Mouse (Mus musculus) intestine, embryonic 16.5 days (tissue): ENCODE measurements around the gene Susd4. TPM values are rescaled to one million over a fixed set of nuclear protein-coding genes. Genes with fewer than 3 reads are reported as not detected.
A peak's percentile ranks its signal among the peaks of the same experiment; 100 is the strongest.

ENCODE experiments used
- ATAC-seq: fragments of 200-750 bp; cut with Nextera tagmentation; 2 replicates; pipeline ENCODE4 v1.8.0; 2017; ENCODE audit warnings: moderate TSS enrichment, moderate library complexity
- H3K27ac ChIP-seq: fragments of 300-500 bp; sonication (generic); 2 replicates; pipeline ENCODE4 v1.5.1; 2014; ENCODE audit warnings: mild to moderate bottlenecking, low read length
- H3K27me3 ChIP-seq: fragments of 300-500 bp; sonication (generic); replicated peaks from 2 replicates; pipeline ENCODE4 v1.6.1; 2014; ENCODE audit warnings: low read length, control low read depth, mixed read lengths; ENCODE audit not compliant: control insufficient read depth, insufficient read depth
- H3K36me3 ChIP-seq: fragments of 300-500 bp; sonication (generic); 2 replicates; pipeline ENCODE4 v1.6.1; 2014; ENCODE audit warnings: low read length, control low read depth; ENCODE audit not compliant: control insufficient read depth, insufficient read depth
- H3K4me1 ChIP-seq: fragments of 300-500 bp; sonication (generic); 2 replicates; pipeline ENCODE4 v1.6.1; 2014; ENCODE audit warnings: low read length, control low read depth, mixed read lengths; ENCODE audit not compliant: control insufficient read depth, insufficient read depth
- H3K4me2 ChIP-seq: fragments of 300-500 bp; sonication (generic); 2 replicates; pipeline ENCODE4 v1.6.1; 2014; ENCODE audit warnings: low read depth, low read length, control low read depth
- H3K4me3 ChIP-seq: fragments of 300-500 bp; sonication (generic); 2 replicates; pipeline ENCODE4 v1.5.1; 2014; ENCODE audit warnings: mild to moderate bottlenecking, low read length
- H3K9ac ChIP-seq: fragments of 300-500 bp; sonication (generic); 2 replicates; pipeline ENCODE4 v1.6.1; 2014; ENCODE audit warnings: low read depth, low read length
- H3K9me3 ChIP-seq: fragments of 300-500 bp; sonication (generic); 2 replicates; pipeline ENCODE4 v1.6.1; 2016; ENCODE audit warnings: low read length, control low read depth; ENCODE audit not compliant: control insufficient read depth
- WGBS: fragments of 180-500 bp; shearing (Covaris S2); extraction: QIAGEN DNeasy Blood & Tissue Kit; methylation state at CpG from one replicate; pipeline ENCODE4 v1.1.7; 2014; 5-methylcytosine and 5-hydroxymethylcytosine counted together
- polyA plus RNA-seq: library from polyadenylated mRNA; unstranded; fragments of >200 nt; fragmentation: Nextera tagmentation; extraction: Ambion mirVana; gene quantifications from 2 replicates; pipeline ENCODE4 v1.2.1, GENCODE M21; 2015

Susd4 gene
- polyA plus RNA-seq, 1 experiment from 2014 or later: 12.3 TPM

DNA sequence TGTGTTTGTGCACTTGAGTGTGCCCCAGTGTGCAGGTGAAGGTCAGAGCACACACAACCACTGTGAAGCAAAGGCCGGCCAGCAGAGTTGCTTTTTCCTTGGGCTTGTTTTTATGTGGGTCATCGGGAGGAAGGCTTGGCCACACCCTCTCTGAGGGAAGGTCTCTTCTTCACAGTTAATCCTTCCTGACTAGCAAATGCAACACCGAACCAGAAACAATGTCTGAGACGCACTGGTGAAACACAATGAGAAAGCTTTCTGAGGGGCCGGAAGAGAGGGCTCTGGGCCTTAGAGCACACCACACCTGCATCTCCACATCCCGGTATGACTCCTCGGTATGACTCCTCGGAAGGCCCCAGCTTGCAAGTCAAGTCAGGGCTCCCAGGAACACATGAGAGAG lies 12.4 kb upstream of the Susd4 start:
- H3K9ac ChIP-seq: no peak overlapping the region
- H3K4me3 ChIP-seq: no peak overlapping the region
- no peak overlapping the region for H3K27ac ChIP-seq
- H3K9me3 ChIP-seq: no peaks in the 10 kb centered on the region
- H3K36me3 ChIP-seq: no peaks in the 10 kb centered on the region
- 77% methylated on average over 8 of the region's 8 CpGs for WGBS
- H3K4me1 ChIP-seq: no peaks in the 10 kb centered on the region
- H3K4me2 ChIP-seq: no peak overlapping the region
- H3K27me3 ChIP-seq: no peaks in the 10 kb centered on the region
- no peak for ATAC-seq

DNA sequence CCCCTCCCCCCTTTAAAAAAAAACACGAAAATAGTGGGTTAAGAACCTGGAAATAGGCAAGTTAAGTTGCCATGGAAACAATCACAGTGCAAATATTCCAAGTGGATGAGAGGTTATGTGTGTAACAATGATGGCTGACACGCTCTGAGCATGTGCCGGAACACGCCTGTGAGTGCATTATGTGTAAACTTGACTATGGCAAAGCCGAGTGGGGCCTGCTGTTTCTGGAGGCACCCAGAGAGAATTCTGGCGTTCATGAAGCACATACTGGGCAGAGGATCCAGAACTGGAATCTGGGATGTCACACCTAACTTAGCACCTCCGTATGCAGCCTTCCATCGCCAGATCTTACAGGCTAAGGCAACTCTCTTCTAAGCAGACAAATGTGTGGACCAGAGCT lies 10.0 kb upstream of the Susd4 start:
- Histone ChIP-seq H3K9ac (no peak overlapping the region), H3K4me2 (no peak overlapping the region), H3K4me1 (no peaks in the 10 kb centered on the region), H3K4me3 (no peak overlapping the region), H3K36me3 (no peaks in the 10 kb centered on the region), H3K27ac (no peak overlapping the region), H3K27me3 (no peaks in the 10 kb centered on the region), H3K9me3 (no peaks in the 10 kb centered on the region)
- WGBS: 82% methylated on average over 8 of the region's 8 CpGs
- ATAC-seq: no peak

DNA sequence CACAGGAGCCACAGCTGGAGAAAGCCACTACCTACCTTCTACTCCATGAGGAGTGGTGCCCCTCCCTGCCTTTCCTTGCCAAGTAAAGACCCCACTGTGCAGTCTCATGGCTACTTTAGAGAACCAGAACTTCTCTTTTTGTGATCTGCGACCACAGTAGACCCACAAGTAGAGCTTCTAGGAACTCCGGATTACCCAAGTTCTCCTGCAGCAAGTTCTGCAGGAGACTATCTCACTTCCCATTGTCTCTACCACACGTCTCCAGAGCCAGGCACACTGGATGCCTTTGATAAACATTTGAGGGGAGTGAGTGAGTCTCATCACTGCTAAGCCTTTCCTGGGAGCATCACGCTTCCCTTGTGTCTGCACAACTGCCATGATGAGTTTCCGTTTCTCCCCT lies 8.8 kb upstream of the Susd4 start:
- no peak overlapping the region for H3K4me3 ChIP-seq
- H3K27ac ChIP-seq: no peak overlapping the region
- no peak overlapping the region for H3K4me2 ChIP-seq
- H3K9ac ChIP-seq: no peak overlapping the region
- no peaks in the 10 kb centered on the region for H3K9me3 ChIP-seq
- no peaks in the 10 kb centered on the region for H3K27me3 ChIP-seq
- no peaks in the 10 kb centered on the region for H3K4me1 ChIP-seq
- 80% methylated on average over 5 of the region's 5 CpGs for WGBS
- H3K36me3 ChIP-seq: no peaks in the 10 kb centered on the region
- no peak for ATAC-seq

DNA sequence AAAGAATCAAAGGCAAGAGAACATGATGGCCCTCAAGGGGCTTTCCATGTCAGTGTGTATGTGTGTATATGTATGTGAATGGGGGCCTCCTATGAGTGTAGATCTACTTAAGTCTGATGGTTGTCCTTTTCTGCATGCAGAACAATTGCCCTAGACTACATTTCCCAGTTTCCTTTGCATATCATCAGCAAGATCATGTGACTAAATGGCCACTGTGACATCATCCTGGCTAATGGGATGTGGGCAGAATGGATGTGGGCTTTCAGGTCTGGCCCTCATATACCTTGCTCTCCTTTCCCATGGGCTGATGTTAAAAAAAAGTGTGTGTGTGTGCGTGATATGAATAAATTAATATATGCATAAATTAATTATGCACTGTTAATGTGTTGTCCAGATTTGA lies 4.9 kb upstream of the Susd4 start:
- WGBS: 100% methylated on average over 1 of the region's 1 CpGs
- Histone ChIP-seq H3K9ac (no peak overlapping the region), H3K27me3 (0 out of 2 replicates have a peak, but pooled peaks cover 2% of the 10 kb centered on the region), H3K4me1 (peaks cover 4% of the 10 kb centered on the region; the same call in 1 of the 2 replicates), H3K27ac (no peak overlapping the region), H3K36me3 (no peaks in the 10 kb centered on the region), H3K9me3 (no peaks in the 10 kb centered on the region), H3K4me2 (no peak overlapping the region), H3K4me3 (no peak overlapping the region)
- no peak for ATAC-seq

DNA sequence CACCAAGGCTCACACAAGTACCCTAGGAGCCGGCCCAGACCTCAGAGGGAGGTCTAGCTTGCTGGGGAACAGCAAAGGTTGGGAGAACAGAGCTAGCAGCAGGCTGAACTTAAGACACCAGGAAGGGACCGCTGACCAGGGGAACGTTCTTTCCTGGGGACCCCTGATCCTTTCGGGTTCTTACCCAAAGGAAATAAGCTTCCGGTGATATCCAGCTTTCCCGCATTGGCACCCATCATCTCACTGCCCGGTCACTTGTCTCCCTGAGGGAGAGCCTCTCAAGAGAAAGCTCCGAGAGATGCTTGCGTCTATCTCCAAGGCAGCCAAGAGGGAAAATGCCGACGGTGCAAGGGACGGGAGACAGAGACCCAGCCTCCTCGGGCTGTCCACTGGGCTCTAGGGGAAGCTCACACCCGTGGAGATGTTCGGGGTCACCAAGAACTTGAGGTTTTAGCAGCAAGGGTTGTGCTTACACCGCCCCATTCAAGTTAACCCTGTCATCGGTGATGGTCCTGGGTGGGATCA lies 407 bp upstream of the Susd4 start:
- ATAC-seq: peak; percentile 18; the same call in 1 of the 2 replicates
- H3K27me3 ChIP-seq: 0 out of 2 replicates have a peak, but pooled peaks cover 2% of the 10 kb centered on the region
- H3K9me3 ChIP-seq: no peaks in the 10 kb centered on the region
- 15% methylated on average over 17 of the region's 17 CpGs for WGBS
- peaks cover 13% of the 10 kb centered on the region for H3K4me1 ChIP-seq
- peak overlapping the region; percentile 63 for H3K4me3 ChIP-seq
- H3K36me3 ChIP-seq: no peaks in the 10 kb centered on the region
- H3K27ac ChIP-seq: no peak overlapping the region
- H3K9ac ChIP-seq: peak overlapping the region; percentile 69
- peak overlapping the region; percentile 85 for H3K4me2 ChIP-seq

DNA sequence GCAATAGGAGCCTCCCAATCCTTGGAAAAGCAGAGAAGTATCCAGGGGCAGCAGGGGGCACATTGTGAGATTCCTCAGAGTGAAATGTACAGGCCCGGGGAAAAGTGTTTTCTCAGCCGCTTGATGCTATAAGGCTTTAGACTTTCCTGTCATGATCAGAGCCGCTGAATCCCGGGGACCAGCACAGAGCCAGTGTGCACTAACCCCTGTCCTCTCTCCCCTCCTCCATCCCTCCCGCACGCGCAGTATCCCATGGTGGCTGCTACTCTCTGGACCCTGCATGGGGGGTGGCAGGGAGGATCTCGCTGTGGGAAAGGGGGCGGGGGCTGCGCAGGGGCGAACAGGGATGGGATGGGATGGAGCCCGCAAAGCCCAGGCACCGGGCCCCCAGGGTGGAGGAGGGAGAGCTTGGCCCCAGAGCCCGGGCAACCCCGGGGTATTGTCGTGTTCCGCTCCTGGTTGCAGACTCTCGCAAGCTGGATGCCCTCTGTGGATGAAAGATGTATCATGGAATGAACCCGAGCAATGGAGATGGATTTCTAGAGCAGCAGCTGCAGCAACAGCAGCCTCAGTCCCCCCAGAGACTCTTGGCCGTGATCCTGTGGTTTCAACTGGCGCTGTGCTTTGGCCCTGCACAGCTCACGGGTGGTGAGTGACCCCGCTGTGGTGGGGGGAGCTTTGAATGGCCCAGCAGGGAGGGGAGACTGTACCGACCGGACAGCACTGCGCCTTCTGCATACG lies 1.1 kb downstream of the Susd4 start:
- peak; percentile 70 for ATAC-seq
- 5% methylated on average over 27 of the region's 27 CpGs for whole genome bisulfite sequencing
- Histone ChIP-seq H3K4me1 (peaks cover 13% of the 10 kb centered on the region), H3K36me3 (no peaks in the 10 kb centered on the region), H3K9ac (peak overlapping the region; percentile 69), H3K27ac (0 out of 2 replicates have a peak overlapping the region, but pooled peaks have one; percentile 42), H3K4me3 (peak overlapping the region; percentile 63), H3K27me3 (0 out of 2 replicates have a peak, but pooled peaks cover 2% of the 10 kb centered on the region), H3K9me3 (no peaks in the 10 kb centered on the region), H3K4me2 (peak overlapping the region; percentile 85)

DNA sequence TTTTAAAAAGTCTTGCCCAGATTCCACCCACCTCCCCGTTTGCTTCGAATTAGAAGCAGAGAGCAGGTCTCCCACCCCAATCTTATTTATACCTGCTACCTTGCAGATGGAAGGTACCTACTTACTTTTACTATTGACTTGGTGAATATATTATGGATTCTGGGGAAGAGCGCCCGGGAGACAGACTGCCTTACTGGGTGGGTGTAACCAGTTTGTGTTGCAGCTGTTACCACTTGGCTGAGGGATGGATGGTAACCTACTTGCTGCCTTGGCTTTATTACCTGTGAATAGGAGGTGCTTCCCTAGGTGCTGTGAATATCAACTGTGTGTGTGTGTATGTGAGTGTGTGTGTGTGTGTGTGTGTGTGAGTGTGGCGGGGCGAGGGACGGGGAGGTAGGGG lies 11.9 kb downstream of the Susd4 start:
- 90% methylated on average over 7 of the region's 7 CpGs for WGBS
- H3K36me3 ChIP-seq: no peaks in the 10 kb centered on the region
- no peak for ATAC-seq
- no peaks in the 10 kb centered on the region for H3K4me1 ChIP-seq
- H3K27me3 ChIP-seq: no peaks in the 10 kb centered on the region
- H3K4me2 ChIP-seq: no peak overlapping the region
- H3K9me3 ChIP-seq: no peaks in the 10 kb centered on the region
- H3K27ac ChIP-seq: no peak overlapping the region
- no peak overlapping the region for H3K9ac ChIP-seq
- H3K4me3 ChIP-seq: no peak overlapping the region

DNA sequence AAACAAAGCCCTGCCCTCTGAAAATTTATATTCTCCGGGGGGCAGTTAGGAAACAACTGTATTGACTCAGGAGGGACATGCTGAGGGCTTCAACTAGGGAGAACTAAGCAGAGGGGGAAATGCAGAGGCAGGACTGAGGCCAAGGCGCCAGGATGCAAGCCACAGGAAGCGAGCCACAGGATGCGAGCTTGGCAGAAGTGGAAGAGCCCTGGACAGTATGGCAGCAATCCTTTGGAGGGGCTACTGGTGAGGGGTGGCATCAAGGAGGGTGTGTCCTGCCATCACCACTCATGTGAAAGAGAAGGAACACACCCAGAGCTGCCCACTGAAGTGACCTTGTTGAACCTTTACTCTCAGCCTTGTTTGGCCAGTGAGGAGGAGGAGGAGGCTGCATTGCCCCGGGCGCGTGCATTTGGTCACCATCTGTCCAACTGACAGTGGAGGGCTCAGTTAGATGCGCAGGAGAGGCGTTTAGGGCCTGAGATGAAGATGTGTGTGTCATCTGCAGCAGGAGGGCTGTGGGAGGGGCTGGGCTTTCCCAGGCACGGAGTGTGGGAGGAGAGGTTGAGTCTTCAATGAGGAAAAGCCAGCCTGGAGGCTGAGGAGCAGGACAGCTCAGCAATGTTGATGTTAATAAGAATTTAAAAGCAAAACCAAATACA lies 13.2 kb downstream of the Susd4 start:
- H3K27me3 ChIP-seq: no peaks in the 10 kb centered on the region
- no peaks in the 10 kb centered on the region for H3K9me3 ChIP-seq
- no peak overlapping the region for H3K4me3 ChIP-seq
- no peak for ATAC-seq
- H3K36me3 ChIP-seq: no peaks in the 10 kb centered on the region
- no peak overlapping the region for H3K4me2 ChIP-seq
- no peaks in the 10 kb centered on the region for H3K4me1 ChIP-seq
- H3K9ac ChIP-seq: no peak overlapping the region
- H3K27ac ChIP-seq: no peak overlapping the region
- WGBS: 70% methylated on average over 10 of the region's 10 CpGs

DNA sequence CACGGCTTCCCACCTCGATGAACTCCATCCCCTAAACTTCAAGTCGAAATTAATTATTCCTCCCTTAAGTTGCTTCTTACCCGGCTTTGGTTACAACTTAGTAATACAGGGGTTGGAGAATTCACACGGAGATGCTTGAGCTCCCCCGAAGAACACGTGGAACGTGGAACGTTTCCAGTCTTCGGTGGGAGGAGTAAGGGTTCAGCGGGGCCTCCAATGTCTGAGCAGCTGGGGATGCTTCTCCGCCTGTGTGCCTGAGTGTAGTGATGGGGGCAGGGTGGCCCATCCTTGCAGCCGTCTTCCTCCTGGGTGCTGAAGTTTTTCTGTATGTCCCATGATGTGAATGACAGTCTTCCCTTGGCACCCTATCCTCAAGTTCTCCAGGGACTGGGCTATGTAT lies 14.6 kb downstream of the Susd4 start:
- Histone ChIP-seq H3K9me3 (no peaks in the 10 kb centered on the region), H3K4me3 (no peak overlapping the region), H3K9ac (no peak overlapping the region), H3K4me1 (0 out of 2 replicates have a peak, but pooled peaks cover 6% of the 10 kb centered on the region), H3K4me2 (no peak overlapping the region), H3K27me3 (no peaks in the 10 kb centered on the region), H3K36me3 (no peaks in the 10 kb centered on the region), H3K27ac (no peak overlapping the region)
- 63% methylated on average over 13 of the region's 13 CpGs for WGBS
- no peak for ATAC-seq
